Mouse (Mus musculus) brain, embryonic 14.5 days (tissue): ENCODE data around the gene Fundc2.

Experiments
- CTCF ChIP-seq: fragments of 200-500 bp; IDR thresholded peaks from 2 replicates; pipeline ENCODE4 v1.5.1; 2012; ENCODE audit warnings: inconsistent platforms, mild to moderate bottlenecking, moderate library complexity, borderline replicate concordance; ENCODE audit not compliant: insufficient read depth, insufficient read length; ENCODE audit errors: extremely low read depth
- POLR2A ChIP-seq: fragments of 200-500 bp; IDR thresholded peaks from 2 replicates; pipeline ENCODE4 v1.6.1; 2012; ENCODE audit warnings: mild to moderate bottlenecking, inconsistent platforms, borderline replicate concordance; ENCODE audit not compliant: poor library complexity, insufficient read depth, insufficient read length, severe bottlenecking; ENCODE audit errors: extremely low read depth

DNA sequence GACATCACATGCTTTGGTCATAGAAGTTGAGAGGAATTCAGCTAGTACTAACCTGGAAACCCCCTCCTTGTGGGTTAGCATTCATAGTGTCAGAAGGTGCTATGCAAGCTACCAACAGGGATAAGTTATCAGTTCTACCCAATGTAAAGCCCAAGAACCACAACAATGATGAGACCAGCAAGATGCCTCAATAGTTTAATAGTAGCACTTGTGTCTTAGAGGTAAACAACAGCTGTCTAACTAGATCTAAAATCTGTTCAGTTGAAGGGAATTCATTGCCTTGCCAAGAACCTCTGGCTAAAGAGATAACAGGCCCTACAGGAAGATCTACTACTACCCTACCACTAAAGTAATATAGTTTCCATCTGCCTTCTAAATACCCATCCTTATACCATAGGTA lies 5.4 kb upstream of the Fundc2 start:
- no peak for TF ChIP-seq POLR2A
- no peak for TF ChIP-seq CTCF
